Mouse (Mus musculus) liver, embryonic 14.5 days (tissue): ENCODE results near the gene Nfatc4.

Experiments used
- CTCF ChIP-seq: IDR thresholded peaks from 2 replicates; pipeline ENCODE4 v1.5.1; 2016; ENCODE audit warnings: antibody characterized with exemption, low read depth, control low read depth
- EP300 ChIP-seq: IDR thresholded peaks from 2 replicates; pipeline ENCODE4 v1.6.1; 2016; ENCODE audit warnings: antibody characterized with exemption, low read depth

GRCm38 (mm10) chr14:55779656-55780055, 43.3 kb upstream of the Nfatc4 start:
- TF ChIP-seq CTCF (no peak), EP300 (no peak)
